Mouse (Mus musculus) brain, adult 2 months (tissue): ENCODE measurements around the gene Egf.

Experiments
- DNase-seq: peaks from one replicate; pipeline ENCODE4 v3.0.0; 2011; ENCODE audit warnings: low read depth, low spot score

Egf gene

DNA sequence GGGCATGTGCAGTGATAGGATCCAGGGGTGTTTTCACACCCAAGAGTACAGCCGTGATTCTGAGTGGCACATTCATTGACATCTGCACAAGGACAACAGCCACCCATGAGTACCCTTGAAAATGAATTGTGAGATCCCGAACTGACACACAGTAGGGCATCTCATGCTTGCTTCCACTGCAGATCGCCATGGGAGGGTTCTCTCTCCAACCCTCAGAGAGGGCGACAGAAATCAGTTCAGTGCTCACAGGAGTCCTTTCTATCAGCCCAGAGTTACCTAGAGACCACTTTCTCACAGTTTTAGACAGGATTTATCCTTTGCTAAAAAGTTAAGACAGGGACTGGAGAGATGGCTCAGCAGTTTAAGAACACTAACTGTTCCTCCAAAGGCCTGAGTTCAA is 31.8 kb downstream of the Egf start:
- DNase-seq: no peak

DNA sequence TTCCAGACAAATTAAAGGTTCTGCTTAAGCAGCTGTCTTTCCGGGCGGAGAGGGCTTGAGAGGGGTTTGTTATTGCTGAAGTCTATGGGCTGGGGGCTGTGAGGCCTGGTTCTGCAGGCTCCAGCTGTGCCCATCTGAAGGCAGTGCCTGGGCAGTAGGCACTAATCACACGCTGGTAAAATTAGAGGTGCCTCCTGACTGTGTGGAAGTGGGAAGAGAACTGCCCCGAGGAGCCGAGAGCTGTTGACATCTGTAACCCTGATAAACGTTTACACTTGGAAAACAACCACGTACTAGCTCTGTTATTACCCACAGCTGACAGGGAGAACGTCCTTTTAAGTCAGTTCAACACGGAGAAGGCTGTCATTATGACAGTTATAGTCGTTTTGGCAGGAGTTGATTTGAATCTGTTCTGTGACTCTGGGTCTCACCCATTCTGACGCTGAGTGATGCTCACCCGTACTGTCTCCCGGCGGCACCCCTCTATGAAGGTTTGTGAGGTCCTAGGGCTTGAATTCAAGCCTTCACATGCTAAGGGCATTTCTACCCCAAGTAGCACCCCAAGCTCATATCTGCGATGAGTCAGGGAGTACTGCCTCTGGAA is 40.5 kb downstream of the Egf start:
- DNase-seq: peak; percentile 25

DNA sequence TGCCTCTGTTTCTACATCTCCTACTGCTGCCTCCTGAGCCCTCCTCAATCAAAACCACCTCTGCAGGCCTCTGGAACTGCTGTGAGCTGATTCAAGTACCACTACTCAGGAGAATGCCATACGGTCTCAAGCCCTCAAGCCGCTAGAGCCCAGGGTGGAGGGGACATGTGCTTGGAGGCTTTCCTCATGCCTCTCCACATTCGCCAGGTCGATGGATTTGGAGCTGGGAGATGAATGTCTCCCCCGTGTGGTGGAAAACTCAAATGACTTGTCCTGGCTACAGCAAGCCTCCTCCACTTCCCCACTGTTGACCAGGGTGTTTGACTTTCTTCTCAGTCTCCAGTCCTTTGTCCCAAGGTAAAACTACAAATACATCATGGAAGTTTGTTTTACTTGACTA is 47.0 kb downstream of the Egf start:
- peak; percentile 82 for DNase-seq

DNA sequence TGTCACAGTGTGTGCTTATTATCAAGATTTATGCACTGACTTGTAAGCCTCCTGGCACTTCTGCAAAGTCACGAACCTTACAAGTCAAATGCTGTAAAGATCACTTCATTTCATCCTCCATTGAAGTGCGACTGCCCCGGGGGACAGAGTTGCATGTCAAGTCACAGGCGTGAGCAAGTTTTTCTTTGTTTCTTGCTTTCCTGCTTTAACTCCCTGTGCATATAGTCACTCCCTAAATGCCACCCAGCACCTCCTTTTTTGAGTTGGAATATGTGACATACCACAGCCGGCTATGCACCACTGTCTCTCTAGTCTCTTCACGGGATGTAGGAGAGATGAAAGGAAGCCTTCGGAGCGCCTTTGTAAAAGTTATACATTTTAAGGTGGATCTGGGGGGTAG is 56.2 kb downstream of the Egf start:
- no peak for DNase-seq

DNA sequence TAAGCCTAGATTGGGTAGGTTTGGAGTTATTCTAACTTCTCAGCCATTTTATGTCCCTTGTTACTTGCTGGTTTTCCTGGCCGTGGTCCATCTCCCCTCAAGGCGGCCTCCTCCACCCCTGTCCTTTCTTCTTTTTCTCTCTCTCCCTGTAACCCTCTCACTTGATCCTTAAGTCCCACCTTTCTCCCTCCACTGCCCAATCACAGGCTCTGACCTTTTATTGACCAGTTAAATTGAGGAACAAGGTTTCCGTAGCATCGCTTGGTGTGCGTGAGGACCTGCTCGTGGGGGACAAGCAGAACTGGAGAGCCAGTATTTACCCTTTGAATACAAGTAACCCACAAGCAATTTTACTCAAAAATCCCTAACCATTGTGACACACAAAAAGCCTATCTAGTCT is 56.8 kb downstream of the Egf start:
- no peak for DNase-seq

DNA sequence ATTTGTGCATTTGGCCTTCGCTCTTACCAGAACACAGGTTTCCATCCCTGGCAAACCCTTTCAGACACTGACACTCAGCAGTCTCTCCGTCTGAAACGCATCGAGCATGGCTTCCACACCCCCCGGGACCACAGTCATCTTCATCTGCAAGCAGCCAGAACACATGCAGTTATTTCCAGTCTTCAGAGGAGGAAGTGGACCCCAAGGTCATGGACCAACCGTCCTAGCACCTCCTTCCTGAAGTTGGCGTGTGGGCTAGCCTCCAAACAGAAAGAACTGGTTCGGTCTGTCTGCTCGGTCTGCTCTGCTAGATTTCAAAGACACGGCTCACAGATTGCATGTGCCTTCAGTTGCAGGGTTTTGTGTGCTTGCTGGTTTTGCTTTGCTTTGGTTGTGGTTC is 57.4 kb downstream of the Egf start:
- no peak for DNase-seq

DNA sequence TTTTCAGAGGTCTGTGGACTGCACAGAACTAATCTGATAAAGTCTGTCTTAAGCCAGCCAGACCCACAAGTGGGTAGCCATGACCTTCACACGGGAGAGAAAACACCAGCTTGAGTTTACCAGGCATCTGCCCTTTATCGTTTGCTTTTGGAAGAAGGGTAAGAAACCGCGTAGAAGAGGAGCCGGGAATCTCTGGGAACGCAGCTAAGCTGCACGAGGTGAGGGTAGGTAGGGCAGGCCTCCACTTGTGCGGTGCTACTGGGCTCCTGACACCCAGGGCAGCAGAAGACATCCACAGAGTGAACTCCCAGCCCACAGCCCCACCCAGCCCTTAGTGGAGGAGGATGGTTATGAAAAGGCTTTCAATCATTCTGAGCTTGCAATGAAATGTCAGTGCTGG is 59.2 kb downstream of the Egf start:
- DNase-seq: no peak

DNA sequence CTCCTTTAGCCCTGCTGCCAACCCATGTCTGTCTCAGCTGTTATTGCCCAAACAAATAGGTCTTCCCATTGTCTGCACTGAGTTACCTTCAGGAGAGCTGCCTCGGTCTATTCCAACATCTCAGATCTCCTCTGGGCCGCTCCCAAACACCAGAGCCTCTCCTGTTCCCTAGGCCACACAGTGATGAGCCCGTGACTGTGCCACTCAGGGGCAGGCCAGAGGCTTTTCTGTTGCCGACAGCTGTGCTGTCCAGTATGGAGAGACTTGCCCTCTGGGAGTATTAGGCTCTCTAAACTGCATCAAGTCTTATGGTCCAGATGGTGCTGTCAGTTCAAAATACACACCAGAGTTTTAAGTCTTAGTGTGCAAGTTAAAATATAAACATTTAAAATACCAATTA is 61.5 kb downstream of the Egf start:
- DNase-seq: no peak

DNA sequence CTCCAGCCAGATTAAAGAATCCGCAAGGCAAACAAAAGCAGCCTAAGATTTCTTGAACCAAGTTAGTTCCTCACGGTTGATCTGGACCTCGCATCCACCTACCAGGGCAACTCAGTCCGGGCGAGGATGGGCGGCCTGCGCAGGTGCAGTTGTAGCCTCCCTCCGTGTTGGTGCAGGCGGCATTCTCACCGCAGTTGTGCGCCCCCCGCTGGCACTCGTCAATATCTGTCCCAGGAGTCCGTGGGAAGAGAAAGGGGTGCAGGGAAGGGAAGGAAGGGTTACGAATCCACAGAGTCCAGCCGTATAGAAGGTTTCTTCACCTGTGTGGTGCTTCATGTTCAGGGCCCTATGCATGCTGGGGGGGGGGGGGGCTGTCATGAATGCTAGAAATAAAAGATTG is 62.3 kb downstream of the Egf start:
- DNase-seq: no peak

DNA sequence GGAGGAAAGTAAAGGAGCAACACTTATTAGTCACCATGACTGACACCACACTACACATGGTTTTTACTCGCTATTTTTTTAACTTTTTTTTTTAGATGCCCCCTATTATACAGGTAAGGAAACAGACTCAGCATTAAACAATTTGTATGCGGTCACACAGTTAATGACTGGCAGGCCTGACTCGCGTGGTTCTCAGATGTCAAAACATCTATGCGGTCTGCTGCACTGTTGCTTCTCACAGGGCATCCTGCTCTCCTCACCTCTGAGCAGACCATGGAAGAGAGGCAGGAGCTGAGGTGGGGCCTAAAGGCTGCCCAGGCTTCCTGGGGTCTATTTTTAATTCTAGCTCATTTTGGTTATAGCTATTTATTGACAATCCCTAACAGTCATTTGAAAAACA is 67.7 kb downstream of the Egf start:
- no peak for DNase-seq

DNA sequence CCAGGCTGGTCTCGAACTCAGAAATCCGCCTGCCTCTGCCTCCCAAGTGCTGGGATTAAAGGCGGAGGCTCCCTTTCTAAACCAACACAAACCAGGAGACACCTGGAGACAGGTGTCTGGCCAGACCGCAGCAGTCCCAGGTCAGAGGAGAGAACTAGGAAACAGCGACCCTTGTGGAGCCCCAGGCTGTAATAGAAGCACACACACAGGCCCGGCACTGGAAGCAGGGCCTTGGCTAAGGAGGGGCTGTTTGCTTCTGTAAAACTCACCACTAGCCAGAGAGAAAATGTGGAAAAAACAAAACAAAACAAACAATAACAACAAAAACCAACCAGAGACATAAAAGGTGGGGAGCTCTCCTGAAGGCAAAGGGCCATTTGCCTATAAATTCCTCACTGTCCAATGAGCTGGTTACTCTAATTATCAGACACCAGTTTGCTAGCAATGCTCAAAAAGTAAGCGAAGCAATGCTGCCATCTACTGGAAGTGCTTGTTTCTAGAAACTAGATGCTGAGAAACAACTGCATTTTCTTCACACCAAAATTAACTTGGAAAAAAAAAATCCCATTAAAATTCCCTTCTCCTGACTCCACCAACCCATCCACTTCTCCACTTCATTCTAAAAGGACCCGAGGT is 68.3 kb downstream of the Egf start:
- peak; percentile 86 for DNase-seq

DNA sequence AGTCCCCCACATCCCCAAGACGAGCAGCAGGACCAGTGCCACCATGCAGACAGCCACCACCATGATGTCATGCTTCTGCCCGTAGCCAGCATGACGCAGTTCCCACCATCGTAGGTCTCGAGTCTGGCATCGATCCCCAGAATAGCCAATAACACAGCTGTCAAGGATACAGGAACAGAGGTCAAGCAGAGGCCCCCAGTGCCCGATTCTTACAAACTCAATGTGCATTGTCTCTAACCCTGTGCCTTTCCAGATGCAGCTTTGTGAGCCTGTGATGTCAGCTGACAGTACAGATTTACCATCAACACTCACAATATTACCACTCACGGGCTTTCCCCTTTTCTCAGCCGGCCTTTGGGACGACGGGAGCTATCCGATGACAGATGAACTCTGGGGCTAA is 68.9 kb downstream of the Egf start:
- DNase-seq: no peak

DNA sequence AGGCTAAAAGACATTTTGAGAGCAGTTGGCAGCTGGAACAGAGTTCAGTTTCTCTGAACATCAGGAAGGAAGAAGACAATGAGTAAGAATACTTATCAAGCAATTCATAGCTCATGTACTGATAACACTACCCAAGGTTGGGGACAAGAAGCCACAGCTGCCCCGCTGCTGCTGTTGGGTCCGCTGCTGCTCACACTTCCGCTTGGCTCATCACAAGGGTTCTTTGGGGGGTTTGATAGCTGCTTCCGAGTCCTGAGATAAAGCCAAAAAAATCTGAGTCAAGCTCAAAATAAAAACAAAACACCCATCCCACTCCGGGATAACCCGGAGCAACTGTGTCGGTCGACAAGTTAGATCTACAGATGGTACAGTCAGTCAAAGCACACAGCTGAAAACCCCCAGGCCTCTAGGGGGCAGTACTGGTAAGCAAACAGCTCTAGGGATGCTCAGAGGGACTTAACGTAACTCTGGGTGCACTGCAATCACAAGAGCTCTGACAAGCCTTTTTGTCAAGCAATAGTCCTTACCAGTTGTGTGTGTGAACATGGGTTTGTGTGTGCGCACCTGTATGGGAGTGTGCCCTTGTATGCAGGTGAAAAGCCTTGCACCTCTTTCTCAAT is 71.9 kb downstream of the Egf start:
- peak; percentile 14 for DNase-seq

DNA sequence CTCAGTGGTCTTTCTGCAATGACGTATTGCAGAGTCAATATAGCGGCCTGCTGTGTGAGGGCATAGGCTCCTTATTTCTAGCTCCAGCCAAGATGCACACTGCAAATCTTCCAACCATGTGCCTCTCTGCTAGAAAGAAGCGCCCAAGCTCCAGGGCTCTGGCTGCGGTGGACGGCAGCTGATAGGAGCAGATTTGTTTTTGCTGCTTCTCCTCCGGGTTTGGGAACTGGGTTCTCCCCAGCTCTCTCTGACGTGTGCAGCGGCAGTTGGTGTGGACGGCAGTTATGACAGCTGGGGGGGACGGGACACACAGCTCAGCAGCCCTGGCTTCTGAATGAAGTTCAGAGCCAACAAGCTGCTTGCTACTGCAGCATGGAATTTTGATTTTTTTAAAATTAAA is 72.7 kb downstream of the Egf start:
- DNase-seq: peak; percentile 71

DNA sequence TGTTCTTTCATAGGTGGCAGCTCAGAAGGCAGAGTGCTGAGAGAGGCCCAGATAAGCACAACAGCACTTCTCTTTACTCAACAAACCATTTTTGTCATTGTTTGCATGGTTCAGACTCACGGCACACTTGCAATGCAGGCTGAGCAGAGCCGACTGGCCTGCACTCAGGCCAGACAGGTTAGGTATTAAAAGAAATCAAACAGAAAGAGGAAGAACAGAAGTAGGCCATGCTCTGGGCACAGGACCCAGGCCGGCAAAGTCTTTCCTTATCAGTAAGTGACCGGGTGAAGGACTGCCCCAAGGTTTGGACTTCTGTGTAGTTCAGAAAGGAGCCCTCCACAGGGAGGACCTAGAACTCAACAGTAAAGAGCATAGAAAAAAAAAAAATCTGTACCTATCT is 73.3 kb downstream of the Egf start:
- DNase-seq: no peak

DNA sequence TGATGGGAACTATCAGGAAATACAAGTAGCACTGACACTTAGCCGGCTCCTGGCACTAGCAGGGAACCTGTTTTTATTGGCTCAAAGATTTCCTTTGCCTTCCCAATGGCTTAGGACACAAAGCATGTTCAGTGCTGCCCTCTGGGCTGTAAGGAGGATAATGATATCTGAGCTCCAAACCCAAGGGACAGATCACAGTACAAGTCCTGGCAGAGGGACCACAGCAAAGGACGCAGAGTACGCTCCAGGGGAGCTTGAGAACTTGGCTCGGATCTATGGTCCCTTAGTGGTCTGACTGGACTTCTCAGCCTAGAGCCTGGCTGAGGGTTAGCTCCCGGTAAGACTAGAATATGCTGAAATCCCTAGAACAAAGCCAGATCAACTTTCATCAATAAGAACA is 74.9 kb downstream of the Egf start:
- DNase-seq: peak; percentile 75

DNA sequence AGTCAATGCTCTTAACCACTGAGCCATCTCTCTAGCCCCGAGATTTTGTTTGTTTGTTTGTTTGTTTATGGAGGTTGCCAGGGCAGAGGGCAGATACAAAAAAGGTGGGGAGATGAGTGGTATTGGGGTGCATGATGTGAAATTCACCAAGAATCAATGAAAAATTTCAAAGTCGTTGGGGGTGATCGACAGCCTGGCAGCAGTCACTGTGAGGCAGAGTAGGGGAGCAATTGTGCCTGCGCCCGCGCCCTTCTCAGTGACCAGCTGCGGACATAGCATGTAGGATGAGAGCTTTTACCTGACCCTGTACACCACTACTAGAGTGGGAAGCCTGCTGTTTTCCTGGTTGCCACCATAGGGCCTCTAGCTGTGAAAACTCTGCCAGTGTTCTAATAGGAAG is 79.2 kb downstream of the Egf start:
- DNase-seq: no peak

DNA sequence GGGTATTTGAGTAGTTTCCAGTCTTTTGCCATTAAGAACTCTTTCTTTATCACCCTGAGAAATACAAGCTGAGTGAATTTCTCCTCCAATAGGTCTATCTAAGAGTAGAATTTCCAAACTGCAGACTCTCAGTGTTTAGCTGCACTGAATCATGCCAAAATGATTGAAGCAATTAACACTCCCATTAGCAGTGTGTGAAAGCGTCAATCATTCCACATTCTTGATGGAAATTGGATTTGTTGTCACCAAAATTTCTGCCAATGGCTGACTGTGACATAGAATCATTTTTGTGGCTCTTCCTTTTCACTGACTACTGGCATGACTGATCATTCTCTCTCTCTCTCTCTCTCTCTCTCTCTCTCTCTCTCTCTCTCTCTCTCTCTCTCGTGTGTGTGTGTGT is 91.2 kb downstream of the Egf start:
- DNase-seq: no peak

DNA sequence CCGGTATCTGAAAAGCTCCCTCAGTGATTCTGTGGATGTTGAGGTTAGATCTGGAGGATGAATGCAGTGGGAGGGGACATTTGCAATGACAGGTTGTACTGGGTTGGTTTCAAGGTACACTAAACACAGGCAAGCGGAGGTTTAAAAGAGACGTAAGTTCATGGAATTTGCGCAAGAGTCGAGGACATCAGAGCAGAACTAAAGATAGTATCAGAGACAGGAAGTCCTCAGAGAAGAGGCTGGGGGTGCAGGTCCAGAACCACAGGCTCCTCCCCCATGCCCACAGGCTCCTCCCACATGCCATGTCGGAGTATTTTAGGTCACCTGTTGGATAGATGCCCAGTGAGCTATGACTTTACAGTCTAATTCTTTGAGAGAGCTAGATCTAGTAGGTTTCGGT is 96.3 kb downstream of the Egf start:
- no peak for DNase-seq

DNA sequence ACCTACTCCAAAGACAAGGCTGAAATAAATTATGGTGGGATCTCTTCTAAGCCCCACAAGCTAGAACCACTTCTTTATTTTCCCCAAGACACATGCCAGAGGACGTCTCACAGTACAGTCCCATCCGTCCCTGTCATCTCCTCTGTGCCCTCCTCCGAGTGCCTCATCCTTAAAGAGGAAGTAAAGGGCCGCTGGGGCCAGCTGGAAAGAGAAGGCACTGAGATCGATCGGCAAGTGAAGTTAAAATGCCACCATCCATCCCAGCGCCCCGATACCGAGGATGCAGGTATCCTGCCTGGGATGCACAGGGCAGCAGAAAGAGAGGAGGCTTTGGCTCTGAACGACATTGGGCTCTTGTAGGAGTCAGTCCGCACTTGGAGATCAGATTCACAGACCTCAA is 97.3 kb downstream of the Egf start:
- no peak for DNase-seq

DNA sequence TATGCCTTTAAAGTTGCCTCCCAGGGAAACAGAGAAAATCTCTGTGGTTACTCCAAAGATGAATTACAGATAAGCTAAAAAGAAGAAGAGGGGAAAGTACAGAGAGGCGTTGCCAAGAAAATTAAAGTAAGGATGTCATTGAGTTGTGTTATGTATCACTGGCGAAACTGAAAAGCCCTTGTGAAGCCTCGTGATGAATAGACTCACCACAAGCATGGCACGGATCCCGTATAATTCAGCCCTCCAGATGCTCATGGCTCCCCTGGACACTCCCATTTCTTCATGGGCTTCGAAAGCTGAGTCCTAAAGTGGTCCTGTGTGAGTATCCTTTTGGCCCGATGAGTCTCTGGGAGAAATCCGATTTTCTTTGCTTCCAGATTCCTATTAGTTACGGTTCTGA is 97.9 kb downstream of the Egf start:
- no peak for DNase-seq

DNA sequence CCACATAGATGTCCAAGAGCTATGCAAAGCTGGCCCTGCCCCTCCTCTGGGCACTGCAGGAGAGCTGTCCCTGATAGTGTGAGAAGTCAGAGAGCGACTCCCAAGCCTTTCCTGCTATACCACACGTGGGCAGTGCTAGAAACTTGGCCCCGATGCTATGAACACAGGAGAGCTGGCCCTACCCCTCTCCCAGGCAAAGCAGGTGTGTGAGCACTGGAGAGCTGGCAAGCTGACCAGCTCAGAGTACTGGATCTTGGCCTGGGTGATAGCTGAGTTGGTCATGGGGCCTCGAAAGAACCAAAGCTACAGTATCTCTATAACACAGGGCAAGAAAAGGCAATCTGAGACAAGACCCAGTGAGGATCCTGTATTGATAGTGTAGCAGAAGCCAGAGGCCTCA is 98.6 kb downstream of the Egf start:
- peak; percentile 71 for DNase-seq

DNA sequence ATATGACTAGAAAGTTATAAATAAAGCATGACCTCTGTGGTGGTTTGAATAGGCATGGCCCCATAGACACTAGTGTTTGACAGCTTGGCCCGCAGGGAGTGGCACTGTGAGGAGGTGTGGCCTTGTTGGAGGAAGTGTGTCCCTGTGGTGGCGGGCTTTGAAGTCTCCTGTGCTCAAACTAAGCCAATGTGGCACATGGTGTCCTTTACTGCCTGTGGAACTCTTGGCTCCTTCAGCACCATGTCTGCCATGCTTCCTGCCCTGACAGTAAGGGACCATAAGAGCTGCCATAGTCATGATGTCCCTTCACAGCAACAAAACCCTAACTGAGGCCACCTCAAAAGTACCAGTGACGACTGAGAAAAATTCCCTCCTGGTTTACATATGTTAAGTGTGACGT is 102.6 kb downstream of the Egf start:
- DNase-seq: peak; percentile 12

DNA sequence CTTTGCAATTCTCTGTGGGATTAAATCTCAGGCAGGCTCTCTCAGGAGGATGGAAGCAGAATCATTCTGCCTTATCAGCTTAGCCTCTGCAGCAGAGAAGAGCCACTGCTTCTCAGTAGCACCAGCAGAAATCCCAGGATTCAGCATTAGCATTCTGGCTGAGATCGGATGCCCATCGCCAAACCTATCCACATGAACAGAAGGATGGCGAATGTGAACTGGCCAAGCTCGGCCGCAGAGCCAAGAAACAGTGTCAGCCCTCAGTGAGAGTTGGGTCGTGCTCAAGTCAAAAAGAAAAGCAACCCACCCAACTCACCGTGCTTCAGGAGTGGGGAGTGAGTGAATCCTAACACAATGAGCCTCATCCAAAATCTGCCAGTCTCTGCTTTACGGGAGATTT is 103.4 kb downstream of the Egf start:
- peak; percentile 78 for DNase-seq
